21 mouse cellular contexts compared by ENCODE assay signal in genomic region chr14:9646233-9646632, GRCm38 (mm10).
"Had no signal": no experiment of that assay in that cellular context is flagged by ENCODE, and none has a peak within 500 bp of the region (broad histone marks: within the 10 kb centered on the region; RNA-seq: fewer than 3 reads in every experiment).

No protein-coding gene starts in this region.

- H3K36me3 ChIP-seq: kidney, embryonic 15.5 days; limb, embryonic 10.5 days; limb, embryonic 13.5 days; liver, embryonic 12.5 days; liver, embryonic 15.5 days; lung, embryonic 15.5 days; midbrain, embryonic 10.5 days; midbrain, embryonic 13.5 days had no signal

- H3K4me1 ChIP-seq: kidney, embryonic 15.5 days; liver, embryonic 12.5 days; liver, embryonic 15.5 days; lung, embryonic 15.5 days; megakaryocyte, embryonic 14.5 days had no signal

- H3K4me3 ChIP-seq: kidney, embryonic 15.5 days; limb, embryonic 10.5 days; limb, embryonic 13.5 days; liver, embryonic 12.5 days; liver, embryonic 15.5 days; lung, embryonic 15.5 days; megakaryocyte, embryonic 14.5 days; midbrain, embryonic 10.5 days; midbrain, embryonic 13.5 days; myocyte had no signal

- DNase-seq: kidney, postnatal 10 days; layer of hippocampus, postnatal 36 days; liver; lung, adult 18-20 months; lung, postnatal 10 days; lung, postnatal 36 days; right cerebral cortex, postnatal 14 days; spleen, adult 18-20 months; thymus, adult 2 months; thymus, postnatal 25 days had no signal

- H3K27ac ChIP-seq: kidney, embryonic 15.5 days; limb, embryonic 10.5 days; limb, embryonic 13.5 days; liver, embryonic 12.5 days; liver, embryonic 15.5 days; lung, embryonic 15.5 days; midbrain, embryonic 10.5 days; midbrain, embryonic 13.5 days had no signal

- H3K9ac ChIP-seq: kidney, embryonic 15.5 days; limb, embryonic 13.5 days; liver, embryonic 12.5 days; liver, embryonic 15.5 days; lung, embryonic 15.5 days; midbrain, embryonic 13.5 days had no signal

- H3K9me3 ChIP-seq: kidney, embryonic 15.5 days; limb, embryonic 10.5 days; limb, embryonic 13.5 days; liver, embryonic 12.5 days; liver, embryonic 15.5 days; lung, embryonic 15.5 days; megakaryocyte, embryonic 14.5 days; midbrain, embryonic 10.5 days; midbrain, embryonic 13.5 days had no signal

- H3K4me2 ChIP-seq: kidney, embryonic 15.5 days; limb, embryonic 13.5 days; liver, embryonic 12.5 days; liver, embryonic 15.5 days; lung, embryonic 15.5 days; midbrain, embryonic 13.5 days had no signal

- ATAC-seq: liver, embryonic 12.5 days; midbrain, embryonic 13.5 days; midbrain, embryonic 16.5 days had no signal

- H3K27me3 ChIP-seq: kidney, embryonic 15.5 days; limb, embryonic 13.5 days; liver, embryonic 12.5 days; liver, embryonic 15.5 days; lung, embryonic 15.5 days; megakaryocyte, embryonic 14.5 days had no signal
